Mouse (Mus musculus) liver, adult 2 months (tissue): ENCODE data around the gene Txn2.

Experiments
- CTCF ChIP-seq: fragments of 200-500 bp; IDR thresholded peaks from 2 replicates; pipeline ENCODE4 v1.5.1; 2011; ENCODE audit warnings: low read depth, low read length, control low read depth
- POLR2A ChIP-seq: fragments of 200-500 bp; IDR thresholded peaks from 2 replicates; pipeline ENCODE4 v1.6.1; 2011; ENCODE audit warnings: low read length, control low read depth; ENCODE audit not compliant: insufficient read depth; ENCODE audit errors: extremely low read depth

- TF ChIP-seq CTCF (no peak), POLR2A (no peak)
Measured at GRCm38 (mm10) chr15:77941563-77941962, 12.8 kb upstream of the Txn2 start.
